Mouse (Mus musculus): ENCODE measurements around the gene Cnst.

Gene Cnst

GRCm38 (mm10) chr1:179545768-179546550 lies at the start of gene Cnst, which contains the start of gene Tfb2m:
TSS of gene Cnst (plus strand) at chr1:179546370.
TSS of gene Tfb2m (minus strand) at chr1:179546267.
- peak; percentile 98 for DNase-seq (ENCODE audit: low read depth)

GRCm38 (mm10) chr1:179499257-179499656 lies 46.9 kb upstream of the Cnst start:
- no peak for DNase-seq (ENCODE audit: low read depth)

- peak; percentile 68 for DNase-seq (ENCODE audit: low read depth)
Measured at GRCm38 (mm10) chr1:179502565-179502964, 43.6 kb upstream of the Cnst start.

- peak; percentile 74 for DNase-seq (ENCODE audit: low read depth)
Measured at GRCm38 (mm10) chr1:179506530-179507315, 39.4 kb upstream of the Cnst start.

GRCm38 (mm10) chr1:179510546-179511340 lies 35.4 kb upstream of the Cnst start:
- DNase-seq (ENCODE audit: low read depth), result no peak

GRCm38 (mm10) chr1:179511895-179512294 lies 34.3 kb upstream of the Cnst start:
- no peak for DNase-seq (ENCODE audit: low read depth)

- DNase-seq (ENCODE audit: low read depth), result peak; percentile 69
Measured at GRCm38 (mm10) chr1:179516941-179517712, 29.0 kb upstream of the Cnst start.

- peak; percentile 95 for DNase-seq (ENCODE audit: low read depth)
Measured at GRCm38 (mm10) chr1:179517713-179518465, 28.3 kb upstream of the Cnst start, which contains the start of gene Smyd3. TSS of gene Smyd3 (minus strand) at chr1:179518041.

- DNase-seq (ENCODE audit: low read depth), result no peak
Measured at GRCm38 (mm10) chr1:179519901-179520300, 26.3 kb upstream of the Cnst start.

GRCm38 (mm10) chr1:179539054-179539453 lies 7.1 kb upstream of the Cnst start:
- no peak for DNase-seq (ENCODE audit: low read depth)

- DNase-seq (ENCODE audit: low read depth), result no peak
Measured at GRCm38 (mm10) chr1:179539887-179540286, 6.3 kb upstream of the Cnst start.

- DNase-seq (ENCODE audit: low read depth), result peak; percentile 63
Measured at GRCm38 (mm10) chr1:179541502-179541901, 4.7 kb upstream of the Cnst start.

- DNase-seq (ENCODE audit: low read depth), result no peak
Measured at GRCm38 (mm10) chr1:179546551-179546917, 364 bp downstream of the Cnst start.

- peak; percentile 39 for DNase-seq (ENCODE audit: low read depth)
Measured at GRCm38 (mm10) chr1:179547176-179547575, 1.0 kb downstream of the Cnst start.

GRCm38 (mm10) chr1:179548220-179548619 lies 2.0 kb downstream of the Cnst start:
- no peak for DNase-seq (ENCODE audit: low read depth)

- DNase-seq (ENCODE audit: low read depth), result peak; percentile 52
Measured at GRCm38 (mm10) chr1:179548996-179549752, 3.0 kb downstream of the Cnst start.

- peak; percentile 27 for DNase-seq (ENCODE audit: low read depth)
Measured at GRCm38 (mm10) chr1:179551336-179551735, 5.2 kb downstream of the Cnst start.

GRCm38 (mm10) chr1:179551921-179552320 lies 5.8 kb downstream of the Cnst start:
- no peak for DNase-seq (ENCODE audit: low read depth)

GRCm38 (mm10) chr1:179552751-179553150 lies 6.6 kb downstream of the Cnst start:
- no peak for DNase-seq (ENCODE audit: low read depth)

Data from induced T-regulatory cell, adult 2 months (primary cell).